Mouse (Mus musculus) cerebellum, adult 11 months (tissue): ENCODE measurements around the gene Prr11.

ENCODE experiments used
- DNase-seq: peaks from one replicate; pipeline ENCODE4 v3.0.0; 2022

The Prr11 gene

GRCm38 (mm10) chr11:87046968-87047367 is 61.5 kb downstream of the Prr11 start:
- no peak for DNase-seq

- no peak for DNase-seq
Measured at GRCm38 (mm10) chr11:87043052-87043451, 65.5 kb downstream of the Prr11 start.

- DNase-seq: no peak
Measured at GRCm38 (mm10) chr11:87039307-87039963, 69.1 kb downstream of the Prr11 start.
